Mouse (Mus musculus): ENCODE data around the gene Lix1l. TPM values are rescaled to one million over a fixed set of nuclear protein-coding genes. Genes with fewer than 3 reads are reported as not detected.
"Not testable (repeated sequence)": the region's sequence is repeated elsewhere in the genome, so short reads cannot be mapped to it uniquely, and the experiment has no call there.

Lix1l gene
- polyA plus RNA-seq, 1 experiment from 2014 or later = 6.4 TPM

GRCm38 (mm10) chr3:96647365-96647764, 46.4 kb downstream of the Lix1l start:
- Histone ChIP-seq H3K27me3 (replicated peaks) (no peaks in the 10 kb centered on the region), H3K9ac (no peak overlapping the region), H3K4me2 (no peak overlapping the region), H3K36me3 (no peaks in the 10 kb centered on the region; the same call in 1 of the 2 replicates), H3K9me3 (no peaks in the 10 kb centered on the region), H3K27ac (no peak overlapping the region), H3K4me3 (replicated peaks) (no peak overlapping the region), H3K4me1 (no peaks in the 10 kb centered on the region)
- WGBS = 81% methylated on average over 3 of the region's 3 CpGs
- ATAC-seq (ENCODE audit: insufficient read depth, low FRiP score, low read depth) = no peak

- H3K4me1 ChIP-seq = peaks cover 10% of the 10 kb centered on the region
- H3K27me3 ChIP-seq (replicated peaks) = no peaks in the 10 kb centered on the region
- H3K4me2 ChIP-seq = no peak overlapping the region
- H3K9me3 ChIP-seq = no peaks in the 10 kb centered on the region
- 87% methylated on average over 2 of the region's 2 CpGs for WGBS
- H3K4me3 ChIP-seq (replicated peaks) = no peak overlapping the region
- no peak overlapping the region for H3K9ac ChIP-seq
- no peaks in the 10 kb centered on the region for H3K36me3 ChIP-seq
- no peak overlapping the region for H3K27ac ChIP-seq
- no peak for ATAC-seq (ENCODE audit: insufficient read depth, low FRiP score, low read depth)
These were observed 60.0 kb downstream of the Lix1l start for GRCm38 (mm10) chr3:96660901-96661300.

GRCm38 (mm10) chr3:96662731-96663316, 61.9 kb downstream of the Lix1l start:
- ATAC-seq (ENCODE audit: insufficient read depth, low FRiP score, low read depth) = 0 out of 2 replicates have a peak, but pooled peaks have one; percentile 7
- WGBS = 51% methylated on average over 8 of the region's 8 CpGs
- H3K27ac ChIP-seq = peak overlapping the region; percentile 68; the same call in 1 of the 2 replicates
- H3K4me1 ChIP-seq = peaks cover 10% of the 10 kb centered on the region
- peak overlapping the region; percentile 75 for H3K4me2 ChIP-seq
- no peaks in the 10 kb centered on the region for H3K27me3 ChIP-seq (replicated peaks)
- H3K9ac ChIP-seq = no peak overlapping the region
- no peaks in the 10 kb centered on the region for H3K9me3 ChIP-seq
- H3K36me3 ChIP-seq = no peaks in the 10 kb centered on the region
- no peak overlapping the region for H3K4me3 ChIP-seq (replicated peaks)

GRCm38 (mm10) chr3:96663432-96664239, 62.7 kb downstream of the Lix1l start:
- H3K27me3 ChIP-seq (replicated peaks) = no peaks in the 10 kb centered on the region
- peaks cover 10% of the 10 kb centered on the region for H3K4me1 ChIP-seq
- H3K36me3 ChIP-seq = no peaks in the 10 kb centered on the region
- peak overlapping the region; percentile 28 for H3K4me3 ChIP-seq (replicated peaks)
- no peaks in the 10 kb centered on the region for H3K9me3 ChIP-seq
- peak overlapping the region; percentile 75 for H3K4me2 ChIP-seq
- no peak overlapping the region; the same call in 1 of the 2 replicates for H3K9ac ChIP-seq
- peak; percentile 90 for ATAC-seq (ENCODE audit: insufficient read depth, low FRiP score, low read depth)
- peak overlapping the region; percentile 68 for H3K27ac ChIP-seq
- 6% methylated on average over 17 of the region's 18 CpGs for WGBS

GRCm38 (mm10) chr3:96665732-96666363, 64.9 kb downstream of the Lix1l start:
- WGBS = 86% methylated on average over 7 of the region's 7 CpGs
- not testable (repeated sequence) for H3K27me3 ChIP-seq (replicated peaks); H3K4me2 ChIP-seq; H3K9ac ChIP-seq; H3K36me3 ChIP-seq; H3K27ac ChIP-seq; H3K4me3 ChIP-seq (replicated peaks); ATAC-seq (ENCODE audit: insufficient read depth, low FRiP score, low read depth); H3K9me3 ChIP-seq
- peaks cover 17% of the 10 kb centered on the region for H3K4me1 ChIP-seq

GRCm38 (mm10) chr3:96666916-96667315, 66.0 kb downstream of the Lix1l start:
- H3K9me3 ChIP-seq = no peaks in the 10 kb centered on the region
- H3K4me1 ChIP-seq = peaks cover 17% of the 10 kb centered on the region
- no peak overlapping the region for H3K27ac ChIP-seq
- H3K4me2 ChIP-seq = no peak overlapping the region
- H3K9ac ChIP-seq = no peak overlapping the region
- no peaks in the 10 kb centered on the region for H3K27me3 ChIP-seq (replicated peaks)
- no peak for ATAC-seq (ENCODE audit: insufficient read depth, low FRiP score, low read depth)
- 83% methylated on average over 5 of the region's 5 CpGs for WGBS
- no peaks in the 10 kb centered on the region for H3K36me3 ChIP-seq
- H3K4me3 ChIP-seq (replicated peaks) = no peak overlapping the region

GRCm38 (mm10) chr3:96667316-96667715, 66.4 kb downstream of the Lix1l start:
- Histone ChIP-seq H3K27ac (no peak overlapping the region), H3K9ac (no peak overlapping the region), H3K27me3 (replicated peaks) (no peaks in the 10 kb centered on the region), H3K36me3 (no peaks in the 10 kb centered on the region), H3K4me1 (peaks cover 17% of the 10 kb centered on the region), H3K9me3 (no peaks in the 10 kb centered on the region), H3K4me2 (no peak overlapping the region), H3K4me3 (replicated peaks) (no peak overlapping the region)
- ATAC-seq (ENCODE audit: insufficient read depth, low FRiP score, low read depth) = no peak
- WGBS = 46% methylated on average over 1 of the region's 1 CpGs

GRCm38 (mm10) chr3:96668424-96669067, 67.6 kb downstream of the Lix1l start:
- Histone ChIP-seq H3K36me3 (no peaks in the 10 kb centered on the region), H3K9me3 (no peaks in the 10 kb centered on the region), H3K4me1 (peaks cover 10% of the 10 kb centered on the region), H3K9ac (no peak overlapping the region), H3K4me3 (replicated peaks) (no peak overlapping the region), H3K27me3 (replicated peaks) (no peaks in the 10 kb centered on the region), H3K27ac (no peak overlapping the region), H3K4me2 (no peak overlapping the region)
- no peak for ATAC-seq (ENCODE audit: insufficient read depth, low FRiP score, low read depth)
- 93% methylated on average over 5 of the region's 5 CpGs for WGBS

- H3K27ac ChIP-seq = no peak within 1 kb of the TSS
- no peak within 1 kb of the TSS for H3K9ac ChIP-seq
- ATAC-seq (ENCODE audit: insufficient read depth, low FRiP score, low read depth) = peak; percentile 93
- no peaks in the 10 kb centered on the region for H3K27me3 ChIP-seq (replicated peaks)
- 4% methylated on average over 35 of the region's 35 CpGs for WGBS
- no peaks in the 10 kb centered on the region for H3K36me3 ChIP-seq
- peak within 1 kb of the TSS; percentile 47 for H3K4me3 ChIP-seq (replicated peaks)
- H3K4me2 ChIP-seq = peak within 1 kb of the TSS; percentile 92
- no peaks in the 10 kb centered on the region for H3K9me3 ChIP-seq
- H3K4me1 ChIP-seq = peaks cover 6% of the 10 kb centered on the region; the same call in 1 of the 2 replicates
These were observed 68.9 kb downstream of the Lix1l start, which contains the start of gene Ankrd35 for GRCm38 (mm10) chr3:96669727-96670468. TSS of gene Ankrd35 (plus strand) at chr3:96670131.

- Histone ChIP-seq H3K27me3 (replicated peaks) (no peaks in the 10 kb centered on the region), H3K9ac (no peak overlapping the region), H3K27ac (no peak overlapping the region), H3K4me3 (replicated peaks) (no peak overlapping the region), H3K4me1 (peaks cover 6% of the 10 kb centered on the region; the same call in 1 of the 2 replicates), H3K9me3 (no peaks in the 10 kb centered on the region), H3K4me2 (no peak overlapping the region), H3K36me3 (no peaks in the 10 kb centered on the region)
- WGBS = 90% methylated on average over 5 of the region's 5 CpGs
- no peak for ATAC-seq (ENCODE audit: insufficient read depth, low FRiP score, low read depth)
These were observed 70.6 kb downstream of the Lix1l start for GRCm38 (mm10) chr3:96671519-96671918.

GRCm38 (mm10) chr3:96673514-96673913, 72.6 kb downstream of the Lix1l start:
- WGBS = 69% methylated on average over 4 of the region's 4 CpGs
- no peak for ATAC-seq (ENCODE audit: insufficient read depth, low FRiP score, low read depth)
- Histone ChIP-seq H3K9ac (no peak overlapping the region), H3K27me3 (replicated peaks) (no peaks in the 10 kb centered on the region), H3K9me3 (no peaks in the 10 kb centered on the region), H3K27ac (no peak overlapping the region), H3K4me2 (no peak overlapping the region), H3K36me3 (no peaks in the 10 kb centered on the region), H3K4me1 (peaks cover 6% of the 10 kb centered on the region; the same call in 1 of the 2 replicates), H3K4me3 (replicated peaks) (no peak overlapping the region)

All from stomach, embryonic 15.5 days (tissue).